Mouse (Mus musculus) erythroblast, embryonic 14.5 days (primary cell): ENCODE results near the gene Kifc3. TPM values are rescaled to one million over a fixed set of nuclear protein-coding genes. Genes with fewer than 3 reads are reported as not detected.
"Not testable (repeated sequence)": the region's sequence is repeated elsewhere in the genome, so short reads cannot be mapped to it uniquely, and the experiment has no call there.

Experiments
- H3K27me3 ChIP-seq: 2 replicates; pipeline ENCODE4 v1.6.1; 2012; ENCODE audit warnings: inconsistent platforms; ENCODE audit not compliant: control insufficient read depth
- H3K36me3 ChIP-seq: 2 replicates; pipeline ENCODE4 v1.6.1; 2012; ENCODE audit warnings: mild to moderate bottlenecking, inconsistent platforms; ENCODE audit not compliant: control insufficient read depth
- H3K4me1 ChIP-seq: 2 replicates; pipeline ENCODE4 v1.6.1; 2012; ENCODE audit warnings: inconsistent platforms; ENCODE audit not compliant: control insufficient read depth
- H3K4me3 ChIP-seq: replicated peaks from 2 replicates; pipeline ENCODE3; 2012; ENCODE audit warnings: moderate library complexity, mild to moderate bottlenecking, inconsistent platforms
- H3K9me3 ChIP-seq: 2 replicates; pipeline ENCODE4 v1.6.1; 2012; ENCODE audit warnings: low read length, inconsistent platforms, mixed read lengths; ENCODE audit not compliant: control insufficient read depth
- GATA1 ChIP-seq: IDR thresholded peaks from 2 replicates; pipeline ENCODE4 v1.6.1; 2012; ENCODE audit warnings: low read length, inconsistent platforms, mixed read lengths
- TAL1 ChIP-seq: IDR thresholded peaks from 3 replicates; pipeline ENCODE4 v1.6.1; 2012; ENCODE audit warnings: low read length, inconsistent platforms, mixed read lengths
- polyA plus RNA-seq: library from polyadenylated mRNA; stranded (reverse); fragments of >175 nt; gene quantifications from 2 replicates; pipeline ENCODE4 v1.2.3, GENCODE M21; 2012

Kifc3 gene
- polyA plus RNA-seq, 1 experiment: 0.04 TPM

- no peak overlapping the region for H3K4me3 ChIP-seq
- H3K27me3 ChIP-seq: no peaks in the 10 kb centered on the region
- H3K9me3 ChIP-seq: no peaks in the 10 kb centered on the region
- H3K36me3 ChIP-seq: no peaks in the 10 kb centered on the region
- no peaks in the 10 kb centered on the region for H3K4me1 ChIP-seq
- TF ChIP-seq TAL1 (no peak), GATA1 (no peak)
These were observed 36.7 kb downstream of the Kifc3 start for GRCm38 (mm10) chr8:95165923-95166322.

GRCm38 (mm10) chr8:95164469-95164868 is 38.1 kb downstream of the Kifc3 start:
- H3K9me3 ChIP-seq: no peaks in the 10 kb centered on the region
- no peaks in the 10 kb centered on the region for H3K36me3 ChIP-seq
- H3K4me3 ChIP-seq: no peak overlapping the region
- H3K4me1 ChIP-seq: no peaks in the 10 kb centered on the region
- TF ChIP-seq GATA1 (no peak), TAL1 (no peak)
- H3K27me3 ChIP-seq: no peaks in the 10 kb centered on the region

GRCm38 (mm10) chr8:95163969-95164368 is 38.6 kb downstream of the Kifc3 start:
- H3K27me3 ChIP-seq, H3K9me3 ChIP-seq, H3K36me3 ChIP-seq, H3K4me3 ChIP-seq, H3K4me1 ChIP-seq: not testable (repeated sequence)

- Histone ChIP-seq H3K4me1 (no peaks in the 10 kb centered on the region), H3K27me3 (no peaks in the 10 kb centered on the region), H3K9me3 (no peaks in the 10 kb centered on the region), H3K4me3 (no peak overlapping the region), H3K36me3 (no peaks in the 10 kb centered on the region)
- TF ChIP-seq TAL1 (no peak), GATA1 (no peak)
These were observed 39.8 kb downstream of the Kifc3 start for GRCm38 (mm10) chr8:95162785-95163184.

GRCm38 (mm10) chr8:95159344-95159743 is 43.3 kb downstream of the Kifc3 start:
- H3K27me3 ChIP-seq: no peaks in the 10 kb centered on the region
- no peaks in the 10 kb centered on the region for H3K9me3 ChIP-seq
- no peaks in the 10 kb centered on the region for H3K36me3 ChIP-seq
- no peak for TF ChIP-seq TAL1
- TF ChIP-seq GATA1: no peak
- H3K4me1 ChIP-seq: no peaks in the 10 kb centered on the region
- no peak overlapping the region for H3K4me3 ChIP-seq

- H3K36me3 ChIP-seq: no peaks in the 10 kb centered on the region
- no peaks in the 10 kb centered on the region for H3K4me1 ChIP-seq
- TF ChIP-seq TAL1 (no peak), GATA1 (no peak)
- no peak overlapping the region for H3K4me3 ChIP-seq
- H3K27me3 ChIP-seq: no peaks in the 10 kb centered on the region
- H3K9me3 ChIP-seq: no peaks in the 10 kb centered on the region
These were observed 44.0 kb downstream of the Kifc3 start for GRCm38 (mm10) chr8:95158654-95159053.

- Histone ChIP-seq H3K4me3 (no peak overlapping the region), H3K27me3 (no peaks in the 10 kb centered on the region), H3K36me3 (no peaks in the 10 kb centered on the region), H3K9me3 (no peaks in the 10 kb centered on the region), H3K4me1 (no peaks in the 10 kb centered on the region)
- no peak for TF ChIP-seq GATA1
- TF ChIP-seq TAL1: no peak
These were observed 45.5 kb downstream of the Kifc3 start for GRCm38 (mm10) chr8:95157145-95157544.

GRCm38 (mm10) chr8:95156108-95156507 is 46.5 kb downstream of the Kifc3 start:
- Histone ChIP-seq H3K4me3 (no peak overlapping the region), H3K27me3 (no peaks in the 10 kb centered on the region), H3K4me1 (no peaks in the 10 kb centered on the region), H3K9me3 (no peaks in the 10 kb centered on the region), H3K36me3 (no peaks in the 10 kb centered on the region)
- no peak for TF ChIP-seq TAL1
- TF ChIP-seq GATA1: no peak

GRCm38 (mm10) chr8:95155361-95155760 is 47.3 kb downstream of the Kifc3 start:
- Histone ChIP-seq H3K4me1 (no peaks in the 10 kb centered on the region), H3K9me3 (no peaks in the 10 kb centered on the region), H3K36me3 (no peaks in the 10 kb centered on the region), H3K27me3 (no peaks in the 10 kb centered on the region), H3K4me3 (no peak overlapping the region)
- TF ChIP-seq TAL1: no peak
- TF ChIP-seq GATA1: no peak

GRCm38 (mm10) chr8:95154654-95155053 is 48.0 kb downstream of the Kifc3 start:
- Histone ChIP-seq H3K4me3 (no peak overlapping the region), H3K36me3 (no peaks in the 10 kb centered on the region), H3K4me1 (no peaks in the 10 kb centered on the region), H3K9me3 (no peaks in the 10 kb centered on the region), H3K27me3 (no peaks in the 10 kb centered on the region)
- no peak for TF ChIP-seq TAL1
- TF ChIP-seq GATA1: no peak
